Mouse (Mus musculus) spleen, adult 2 months (tissue): ENCODE data around the gene Srsf1. TPM values are rescaled to one million over a fixed set of nuclear protein-coding genes. Genes with fewer than 3 reads are reported as not detected.

ENCODE experiments used
- DNase-seq, 2 experiments: peaks; one replicate each; pipeline versions ENCODE4 v3.0.0 to v3.0.0-alpha.2; 2012 to 2021; ENCODE audit warnings: low spot score in 2 of 2, low read depth in 1 of 2
- H3K27ac ChIP-seq: fragments of 200-500 bp; 2 replicates; pipeline ENCODE4 v1.5.1; 2012; ENCODE audit warnings: low read length, inconsistent platforms; ENCODE audit not compliant: insufficient read depth
- H3K27me3 ChIP-seq: fragments of 200-500 bp; 2 replicates; pipeline ENCODE4 v1.6.1; 2012; ENCODE audit warnings: mild to moderate bottlenecking, moderate library complexity, low read length, inconsistent platforms; ENCODE audit not compliant: control insufficient read depth, insufficient read depth
- H3K36me3 ChIP-seq: fragments of 200-500 bp; 2 replicates; pipeline ENCODE4 v1.6.1; 2012; ENCODE audit warnings: mild to moderate bottlenecking, low read length, inconsistent platforms; ENCODE audit not compliant: control insufficient read depth, insufficient read depth
- H3K4me1 ChIP-seq: fragments of 200-500 bp; 2 replicates; pipeline ENCODE4 v1.6.1; 2011; ENCODE audit warnings: inconsistent platforms; ENCODE audit not compliant: control insufficient read depth, insufficient read depth, insufficient read length
- H3K4me3 ChIP-seq: fragments of 200-500 bp; 2 replicates; pipeline ENCODE4 v1.5.1; 2011; ENCODE audit warnings: mild to moderate bottlenecking, inconsistent platforms; ENCODE audit not compliant: insufficient read depth, insufficient read length; ENCODE audit errors: extremely low read depth
- CTCF ChIP-seq: fragments of 200-500 bp; IDR thresholded peaks from 2 replicates; pipeline ENCODE4 v1.5.1; 2011; ENCODE audit warnings: mild to moderate bottlenecking, inconsistent platforms; ENCODE audit not compliant: insufficient read depth, insufficient read length, insufficient replicate concordance; ENCODE audit errors: extremely low read depth
- POLR2A ChIP-seq: fragments of 200-500 bp; IDR thresholded peaks from 2 replicates; pipeline ENCODE4 v1.6.1; 2011; ENCODE audit warnings: low read depth, low read length, inconsistent platforms
- WGBS: fragments of 180-500 bp; shearing (Covaris S2); methylation state at CpG from one replicate; pipeline ENCODE4 v1.1.7; 2018; 5-methylcytosine and 5-hydroxymethylcytosine counted together
- polyA plus RNA-seq: library from polyadenylated mRNA; depleted of rRNA; stranded (reverse); fragments of >200 nt; gene quantifications from 2 replicates; pipeline ENCODE4 v1.2.3, GENCODE M21; 2012

Srsf1 gene
- polyA plus RNA-seq, 1 experiment, result 106 TPM

GRCm38 (mm10) chr11:88073343-88073875, 26.2 kb downstream of the Srsf1 start:
- H3K4me3 ChIP-seq, result no peak overlapping the region
- peaks cover 19% of the 10 kb centered on the region for H3K36me3 ChIP-seq
- no peak for DNase-seq
- H3K27ac ChIP-seq, result no peak overlapping the region
- no peak for TF ChIP-seq CTCF
- TF ChIP-seq POLR2A, result no peak
- peaks cover 9% of the 10 kb centered on the region for H3K4me1 ChIP-seq
- WGBS, result 68% methylated on average over 14 of the region's 14 CpGs
- peaks cover 2% of the 10 kb centered on the region; the same call in 1 of the 2 replicates for H3K27me3 ChIP-seq

GRCm38 (mm10) chr11:88075701-88076100, 28.5 kb downstream of the Srsf1 start:
- 89% methylated on average over 1 of the region's 1 CpGs for WGBS
- Histone ChIP-seq H3K27ac (no peak overlapping the region), H3K36me3 (peaks cover 35% of the 10 kb centered on the region), H3K4me1 (no peaks in the 10 kb centered on the region; the same call in 1 of the 2 replicates), H3K27me3 (no peaks in the 10 kb centered on the region), H3K4me3 (no peak overlapping the region)
- DNase-seq, result no peak
- no peak for TF ChIP-seq POLR2A
- no peak for TF ChIP-seq CTCF

- Histone ChIP-seq H3K36me3 (peaks cover 40% of the 10 kb centered on the region), H3K27me3 (no peaks in the 10 kb centered on the region), H3K4me1 (no peaks in the 10 kb centered on the region; the same call in 1 of the 2 replicates), H3K27ac (no peak overlapping the region), H3K4me3 (no peak overlapping the region)
- no peak for TF ChIP-seq CTCF
- no peak for TF ChIP-seq POLR2A
- DNase-seq, result no peak
- 98% methylated on average over 1 of the region's 1 CpGs for WGBS
Measured at GRCm38 (mm10) chr11:88076394-88076793, 29.2 kb downstream of the Srsf1 start.

GRCm38 (mm10) chr11:88083699-88084098, 36.5 kb downstream of the Srsf1 start:
- H3K27ac ChIP-seq, result no peak overlapping the region
- H3K36me3 ChIP-seq, result peaks cover 33% of the 10 kb centered on the region
- TF ChIP-seq CTCF (no peak), POLR2A (no peak)
- DNase-seq, result no peak
- 33% methylated on average over 6 of the region's 6 CpGs for WGBS
- H3K4me1 ChIP-seq, result peaks cover 3% of the 10 kb centered on the region; the same call in 1 of the 2 replicates
- no peak overlapping the region for H3K4me3 ChIP-seq
- H3K27me3 ChIP-seq, result no peaks in the 10 kb centered on the region

GRCm38 (mm10) chr11:88086737-88087627, 39.8 kb downstream of the Srsf1 start:
- H3K4me3 ChIP-seq, result peak overlapping the region; percentile 44; the same call in 1 of the 2 replicates
- no peak overlapping the region for H3K27ac ChIP-seq
- 13% methylated on average over 25 of the region's 25 CpGs for WGBS
- peaks cover 11% of the 10 kb centered on the region for H3K36me3 ChIP-seq
- peak; percentile 49 to 57 for DNase-seq
- TF ChIP-seq CTCF, result no peak
- TF ChIP-seq POLR2A, result no peak
- H3K27me3 ChIP-seq, result no peaks in the 10 kb centered on the region
- peaks cover 13% of the 10 kb centered on the region for H3K4me1 ChIP-seq

- peaks cover 4% of the 10 kb centered on the region; the same call in 1 of the 2 replicates for H3K36me3 ChIP-seq
- H3K4me3 ChIP-seq, result no peak overlapping the region
- 42% methylated on average over 5 of the region's 5 CpGs for WGBS
- no peak overlapping the region for H3K27ac ChIP-seq
- H3K4me1 ChIP-seq, result peaks cover 13% of the 10 kb centered on the region
- DNase-seq, result no peak
- no peak for TF ChIP-seq CTCF
- no peak for TF ChIP-seq POLR2A
- no peaks in the 10 kb centered on the region for H3K27me3 ChIP-seq
Measured at GRCm38 (mm10) chr11:88089150-88089549, 42.0 kb downstream of the Srsf1 start.
